Mouse (Mus musculus): ENCODE data around the gene Grin3b.

- TF ChIP-seq CTCF (IDR thresholded peaks at IDR 0.05) (no peak), EP300 (IDR thresholded peaks at IDR 0.05) (no peak; the same call in 1 of the 2 replicates)
These were observed 14.4 kb downstream of the Grin3b start for GRCm38 (mm10) chr10:79984871-79985270.

Measured in lung, postnatal 0 days (tissue).